Mouse (Mus musculus) layer of hippocampus, adult 8-10 months (tissue): ENCODE data around the gene Cdc37. TPM values are rescaled to one million over a fixed set of nuclear protein-coding genes. Genes with fewer than 3 reads are reported as not detected.

Experiments used
- DNase-seq, 2 experiments: peaks; one replicate each; pipeline ENCODE4 v3.0.0; 2022; ENCODE audit warnings: low spot score in 2 of 2
- total RNA-seq, 4 experiments: library from RNA; stranded (reverse); gene quantifications; 2 replicates each; pipeline ENCODE4 v1.2.4; 2022

Cdc37 gene
- total RNA-seq, 4 experiments from 2014 or later, result 116 to 151 (median 131) TPM

- peak in 1 of 2 experiments; percentile 68 for DNase-seq
Observed at GRCm38 (mm10) chr9:21168161-21169123, 18.7 kb upstream of the Cdc37 start.

DNA sequence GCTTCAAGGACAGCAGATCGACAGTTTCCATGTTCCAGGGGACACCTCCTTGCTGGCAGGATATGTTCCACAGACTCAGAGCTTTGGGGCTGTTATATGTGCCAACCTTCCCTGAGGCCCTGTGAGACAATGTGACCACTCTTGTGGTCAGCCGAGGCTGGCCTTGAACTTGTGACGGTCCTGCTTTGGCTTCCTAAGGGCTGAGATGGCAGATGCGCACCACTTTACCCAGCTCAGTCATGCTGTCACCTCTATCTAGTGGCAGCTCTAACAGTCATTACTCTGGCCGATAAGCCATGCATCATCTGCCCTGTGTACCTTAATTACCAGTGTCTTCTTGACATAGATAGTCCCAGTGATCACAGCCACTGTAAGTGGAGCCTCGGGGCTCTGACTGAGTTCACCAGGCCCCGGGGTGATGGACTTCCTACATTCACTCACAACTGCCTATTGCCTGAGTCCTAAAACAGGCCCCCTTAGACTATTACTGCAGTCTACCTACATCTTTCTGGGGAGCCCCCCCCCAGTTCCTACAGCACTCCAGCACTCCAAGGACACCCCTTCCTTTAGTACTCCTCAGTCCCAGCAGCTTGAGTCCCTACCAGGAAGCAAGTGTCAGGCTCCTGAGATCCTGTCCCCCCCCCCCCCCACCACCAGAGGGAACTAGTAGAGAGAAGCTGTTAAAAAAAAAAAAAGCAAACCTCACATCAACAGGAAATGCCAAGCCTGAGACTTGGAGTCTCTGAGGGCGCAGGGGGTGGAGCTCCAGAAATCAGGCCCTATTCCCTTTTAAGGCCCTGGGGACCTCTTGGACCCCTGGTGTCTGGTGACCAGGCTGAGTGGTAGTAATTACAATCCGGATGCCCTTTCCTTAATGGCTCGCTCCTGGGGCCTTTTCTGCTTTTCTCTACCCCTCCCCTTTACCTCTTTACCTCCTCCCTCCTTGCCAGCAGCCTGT, 17.6 kb upstream of the Cdc37 start:
- no peak for DNase-seq

DNA sequence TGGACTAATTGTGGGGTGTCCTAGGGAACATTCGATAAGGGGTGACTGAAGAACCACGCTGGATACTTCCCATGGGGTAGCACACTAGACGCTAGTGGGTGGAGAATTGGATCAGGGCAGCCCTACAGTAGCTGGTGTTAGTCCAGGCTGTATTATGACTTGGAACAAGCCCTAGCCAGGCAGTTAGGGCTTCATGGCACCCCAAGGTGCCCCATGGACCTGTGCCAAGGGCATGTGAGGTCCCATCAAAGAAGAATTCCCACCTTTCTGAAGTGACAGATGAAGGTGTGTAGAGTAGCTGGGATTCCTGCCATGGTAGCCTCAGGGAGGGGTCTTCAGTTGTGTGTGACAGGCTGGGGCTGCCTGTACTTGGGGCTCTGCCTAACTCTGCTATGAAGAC, 16.7 kb upstream of the Cdc37 start:
- peak in 1 of 2 experiments; percentile 19 for DNase-seq

GRCm38 (mm10) chr9:21165952-21166451, 16.2 kb upstream of the Cdc37 start:
- DNase-seq, result peak in 1 of 2 experiments; percentile 44

- peak; percentile 76 to 79 for DNase-seq
Observed at GRCm38 (mm10) chr9:21165041-21165951, 15.5 kb upstream of the Cdc37 start, which contains the start of gene Pde4a. Gene Pde4a (plus strand): TSS chr9:21165714.

DNA sequence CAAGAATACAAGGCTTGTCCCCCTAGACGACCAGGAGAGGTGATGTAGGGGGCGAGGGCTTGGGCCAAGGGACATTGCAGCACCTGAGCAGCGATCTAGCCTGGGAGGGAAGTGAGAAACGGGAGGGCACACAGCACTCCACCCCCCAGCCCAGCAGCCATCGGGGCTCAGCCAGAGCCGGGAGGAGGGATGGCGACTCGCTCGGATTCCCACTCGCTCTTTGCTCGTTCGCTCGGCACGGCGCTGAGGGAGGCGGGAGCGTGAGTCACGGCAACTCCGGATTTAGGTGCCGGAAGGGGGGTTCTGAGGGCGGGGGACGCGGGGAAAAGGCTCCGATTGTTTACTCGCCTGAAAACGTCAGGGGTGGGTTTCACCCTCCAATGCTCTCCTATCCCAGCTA, 14.3 kb upstream of the Cdc37 start:
- DNase-seq, result peak in 1 of 2 experiments; percentile 44

DNA sequence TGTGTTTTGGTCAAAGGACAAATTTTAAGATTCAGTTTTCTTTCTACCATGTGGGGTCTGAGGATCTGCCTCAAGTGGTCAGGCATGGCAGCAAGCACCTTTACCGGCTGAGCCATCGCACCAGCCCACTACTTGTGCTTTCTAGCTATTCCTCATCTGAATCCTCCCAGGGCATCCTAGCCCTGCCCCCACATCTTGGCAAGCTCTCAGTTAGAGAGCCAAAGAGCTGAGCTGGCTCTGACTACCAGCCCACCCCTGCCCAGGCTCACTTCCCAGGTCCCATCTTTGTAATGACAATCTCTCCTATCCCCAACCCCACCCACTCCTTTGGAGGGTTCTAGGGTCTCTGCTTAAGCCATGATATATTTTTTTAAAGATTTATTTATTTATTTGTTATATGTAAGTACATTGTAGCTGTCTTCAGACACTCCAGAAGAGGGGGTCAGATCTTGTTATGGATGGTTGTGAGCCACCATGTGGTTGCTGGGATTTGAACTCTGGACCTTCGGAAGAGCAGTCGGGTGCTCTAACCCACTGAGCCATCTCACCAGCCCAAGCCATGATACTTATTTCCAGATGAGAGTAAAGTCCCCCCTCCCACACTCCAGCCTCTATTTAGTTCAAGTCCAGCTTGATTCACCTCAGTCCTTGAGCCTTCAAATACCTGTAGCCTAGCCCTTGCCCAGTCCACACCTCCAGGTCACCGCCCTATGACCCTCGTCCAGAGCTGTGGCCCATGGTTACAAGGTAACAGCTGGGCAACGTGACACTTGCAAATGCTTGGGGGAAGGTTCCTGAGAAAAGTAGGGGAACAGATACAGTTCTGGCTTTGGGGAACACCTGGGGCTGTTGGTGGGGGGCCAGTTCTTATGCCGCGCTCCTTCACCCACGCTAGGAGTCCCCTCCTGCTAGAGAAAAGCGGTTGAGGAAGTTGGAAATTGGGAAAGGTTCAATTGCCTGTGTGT, 13.6 kb upstream of the Cdc37 start:
- no peak for DNase-seq

DNA sequence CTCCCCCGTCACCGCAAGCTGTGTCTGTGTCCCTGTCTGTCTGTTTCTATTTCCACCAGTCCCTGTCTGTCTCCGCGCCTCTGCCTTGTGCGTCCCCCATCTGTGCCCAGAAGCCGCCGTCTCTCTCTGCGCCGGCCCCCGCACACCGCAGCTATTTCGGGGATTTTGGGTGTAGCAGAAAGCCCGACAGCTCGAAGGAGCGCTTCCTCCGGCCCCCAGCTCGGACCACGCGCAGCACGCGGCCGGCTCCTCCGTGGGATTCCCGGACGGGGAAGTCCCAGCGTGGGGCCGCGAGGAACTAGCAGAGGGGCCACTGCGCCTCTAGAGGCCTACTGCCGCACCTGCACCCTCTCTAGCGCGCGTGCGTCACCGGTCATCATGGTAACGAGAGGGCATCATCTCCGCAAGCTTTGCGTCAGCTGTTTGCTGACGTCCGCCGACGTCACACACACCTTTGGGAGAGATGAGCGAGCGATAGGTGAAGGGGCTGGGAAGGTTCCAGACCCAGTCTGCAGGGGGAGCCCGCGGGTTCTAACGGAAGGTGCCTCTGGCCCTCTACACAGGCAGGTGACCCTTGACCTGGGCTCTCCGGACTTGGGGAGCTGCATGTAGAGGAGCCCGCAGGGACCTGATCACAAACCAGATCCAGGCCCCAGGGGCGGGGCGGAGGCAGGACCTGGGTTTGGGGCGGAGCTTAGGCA, 11.6 kb upstream of the Cdc37 start:
- peak; percentile 89 to 91 for DNase-seq

- DNase-seq, result no peak
Observed at GRCm38 (mm10) chr9:21154787-21155186, 5.0 kb upstream of the Cdc37 start.

DNA sequence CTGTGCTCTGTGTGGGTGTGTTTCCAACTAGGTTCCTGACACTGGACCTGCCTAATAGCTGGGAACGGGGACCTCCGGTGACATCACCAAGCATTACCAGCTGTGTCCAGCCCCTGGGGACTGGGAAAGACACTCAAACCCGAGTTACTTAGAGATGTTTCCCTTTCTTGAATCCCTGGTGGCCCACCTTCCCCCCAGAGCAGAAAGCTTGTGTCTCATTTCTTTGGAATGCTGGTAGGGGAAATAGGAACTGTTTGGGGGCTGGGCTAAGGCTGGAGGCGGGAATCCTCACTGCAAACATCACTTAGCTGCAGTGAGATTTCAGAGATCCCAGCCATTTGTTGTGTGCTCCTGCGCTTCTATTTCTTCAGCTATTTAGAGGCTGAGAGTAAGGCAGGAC, 4.1 kb upstream of the Cdc37 start:
- DNase-seq, result no peak

DNA sequence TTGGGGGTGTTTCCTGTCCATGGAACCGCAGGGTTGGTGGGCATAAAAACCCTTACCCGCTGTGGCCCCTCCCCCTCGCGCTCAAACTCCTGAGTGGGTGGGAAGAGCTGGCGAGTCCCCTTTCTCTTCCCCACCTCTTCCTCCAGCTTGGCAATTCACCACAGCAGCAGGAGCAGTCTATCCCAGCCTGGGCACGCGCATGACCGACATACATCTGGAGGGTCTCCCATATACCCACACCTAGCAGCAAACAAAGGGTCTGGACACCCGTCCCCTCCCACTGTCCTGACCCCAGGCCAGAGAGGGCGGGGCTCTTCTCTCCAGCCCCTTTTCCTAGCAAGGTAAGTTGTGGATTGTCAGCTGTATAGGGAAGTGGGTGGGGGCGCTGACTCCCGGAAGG, 3.5 kb upstream of the Cdc37 start:
- DNase-seq, result no peak

DNA sequence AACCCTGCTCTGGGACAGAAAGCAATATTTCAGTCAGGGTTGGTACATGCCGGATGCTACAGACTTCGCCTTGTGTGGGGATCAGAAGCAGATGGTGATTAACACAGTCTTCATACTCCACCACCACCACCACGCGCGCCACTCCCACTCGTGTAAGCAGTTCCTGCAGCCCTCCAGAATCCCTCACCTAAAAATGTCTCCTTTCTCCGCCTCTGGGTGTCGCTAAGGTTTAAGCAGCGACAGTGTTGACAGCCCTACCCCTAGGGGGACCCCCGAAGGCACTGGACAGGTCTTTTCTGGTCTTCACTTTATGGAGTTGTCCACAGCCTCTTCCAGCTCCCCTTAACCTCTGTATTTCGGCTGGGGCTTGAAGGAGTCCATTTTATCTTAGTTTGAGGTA, 2.9 kb upstream of the Cdc37 start:
- peak; percentile 70 to 79 for DNase-seq

- DNase-seq, result no peak
Observed at GRCm38 (mm10) chr9:21149077-21149653, 617 bp downstream of the Cdc37 start.

GRCm38 (mm10) chr9:21148427-21148826, 1.4 kb downstream of the Cdc37 start:
- DNase-seq, result no peak

DNA sequence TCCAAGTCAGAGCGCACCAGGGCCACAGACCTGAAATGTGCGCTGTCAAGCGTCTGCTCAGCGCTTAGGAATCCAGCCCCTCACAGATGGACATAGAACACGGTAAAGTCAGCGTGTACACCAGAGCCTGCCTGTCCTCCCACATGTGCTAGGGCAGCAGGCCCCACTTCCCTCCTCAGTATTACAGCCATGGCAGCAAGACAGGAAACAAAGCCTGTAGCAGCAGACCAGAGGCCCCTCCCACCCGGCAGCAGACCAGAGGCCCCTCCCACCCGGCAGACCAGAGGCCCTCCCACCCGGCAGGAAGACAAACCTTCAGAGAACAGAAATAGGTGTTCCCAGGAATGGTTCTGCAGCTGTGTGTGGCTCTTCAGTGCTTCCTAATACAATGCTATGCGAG, 3.1 kb downstream of the Cdc37 start:
- no peak for DNase-seq

- no peak for DNase-seq
Observed at GRCm38 (mm10) chr9:21145431-21145830, 4.4 kb downstream of the Cdc37 start.

GRCm38 (mm10) chr9:21144361-21144760, 5.4 kb downstream of the Cdc37 start:
- DNase-seq, result no peak

DNA sequence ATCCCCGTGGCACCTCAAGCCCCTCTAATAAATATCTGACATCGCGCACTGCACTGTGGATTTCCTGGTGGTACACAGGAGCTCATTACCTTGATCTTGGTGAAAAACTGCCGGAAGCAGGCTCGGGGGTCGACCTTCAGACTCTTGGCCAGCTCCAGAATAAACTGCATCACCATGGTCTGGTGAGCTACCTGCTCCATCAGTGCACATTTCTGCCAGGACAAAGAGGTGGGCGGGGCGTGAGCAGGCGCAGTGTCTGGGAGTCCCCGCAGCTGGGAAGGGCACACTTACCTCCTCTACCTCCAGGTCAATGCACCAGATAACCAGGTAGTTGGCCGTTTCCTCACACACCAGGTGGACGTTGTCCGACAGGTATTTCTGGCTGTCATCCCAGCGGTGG, 7.9 kb downstream of the Cdc37 start:
- DNase-seq, result no peak
